Mouse (Mus musculus) midbrain, embryonic 15.5 days (tissue): ENCODE measurements around the gene Ppp1r21. TPM values are rescaled to one million over a fixed set of nuclear protein-coding genes. Genes with fewer than 3 reads are reported as not detected.

Experiments
- ATAC-seq: fragments of 200-750 bp; cut with Nextera tagmentation; replicated peaks from 2 replicates; pipeline ENCODE4 v1.8.0; 2017; ENCODE audit warnings: moderate TSS enrichment
- H3K27ac ChIP-seq: fragments of 300-500 bp; sonication (generic); 2 replicates; pipeline ENCODE4 v1.5.1; 2015; ENCODE audit warnings: mild to moderate bottlenecking, inconsistent platforms
- H3K27me3 ChIP-seq: fragments of 300-500 bp; sonication (generic); replicated peaks from 2 replicates; pipeline ENCODE4 v1.6.1; 2015; ENCODE audit warnings: inconsistent platforms
- H3K36me3 ChIP-seq: fragments of 300-500 bp; sonication (generic); replicated peaks from 2 replicates; pipeline ENCODE4 v1.6.1; 2015; ENCODE audit warnings: inconsistent platforms
- H3K4me1 ChIP-seq: fragments of 300-500 bp; sonication (generic); 2 replicates; pipeline ENCODE4 v1.6.1; 2015; ENCODE audit warnings: inconsistent platforms
- H3K4me2 ChIP-seq: fragments of 300-500 bp; sonication (generic); 2 replicates; pipeline ENCODE4 v1.6.1; 2015; ENCODE audit warnings: inconsistent platforms, mild to moderate bottlenecking, moderate library complexity
- H3K4me3 ChIP-seq: fragments of 300-500 bp; sonication (generic); 2 replicates; pipeline ENCODE4 v1.5.1; 2015; ENCODE audit warnings: mild to moderate bottlenecking, inconsistent platforms
- H3K9ac ChIP-seq: fragments of 300-500 bp; sonication (generic); 2 replicates; pipeline ENCODE4 v1.6.1; 2015; ENCODE audit warnings: mild to moderate bottlenecking, inconsistent platforms
- H3K9me3 ChIP-seq: fragments of 300-500 bp; sonication (generic); 2 replicates; pipeline ENCODE4 v1.6.1; 2016; ENCODE audit warnings: inconsistent platforms
- WGBS: fragments of 180-500 bp; shearing (Covaris S2); methylation state at CpG from one replicate; pipeline ENCODE4 v1.1.7; 2015; ENCODE audit warnings: mixed read lengths; 5-methylcytosine and 5-hydroxymethylcytosine counted together
- polyA plus RNA-seq: library from polyadenylated mRNA; unstranded; fragments of >200 nt; fragmentation: Nextera tagmentation; extraction: Ambion mirVana; gene quantifications from 2 replicates; pipeline ENCODE4 v1.2.1, GENCODE M21; 2015

Gene Ppp1r21
- polyA plus RNA-seq, 1 experiment from 2014 or later = 38.5 TPM

- H3K27me3 ChIP-seq = no peaks in the 10 kb centered on the region
- 81% methylated on average over 13 of the region's 13 CpGs for WGBS
- H3K4me1 ChIP-seq = 0 out of 2 replicates have a peak, but pooled peaks cover 2% of the 10 kb centered on the region
- H3K9ac ChIP-seq = no peak overlapping the region
- H3K27ac ChIP-seq = no peak overlapping the region
- H3K4me3 ChIP-seq = no peak overlapping the region
- H3K9me3 ChIP-seq = no peaks in the 10 kb centered on the region
- no peak for ATAC-seq
- H3K4me2 ChIP-seq = no peak overlapping the region
- peaks cover 10% of the 10 kb centered on the region for H3K36me3 ChIP-seq
Measured at GRCm38 (mm10) chr17:88556176-88556575, 26.3 kb downstream of the Ppp1r21 start.

- no peak for ATAC-seq
- peaks cover 14% of the 10 kb centered on the region for H3K36me3 ChIP-seq
- WGBS = 84% methylated on average over 4 of the region's 4 CpGs
Measured at GRCm38 (mm10) chr17:88556688-88557087, 26.8 kb downstream of the Ppp1r21 start.

GRCm38 (mm10) chr17:88558168-88558842 is 28.4 kb downstream of the Ppp1r21 start:
- H3K36me3 ChIP-seq = peaks cover 11% of the 10 kb centered on the region
- no peaks in the 10 kb centered on the region for H3K27me3 ChIP-seq
- H3K4me1 ChIP-seq = 0 out of 2 replicates have a peak, but pooled peaks cover 2% of the 10 kb centered on the region
- WGBS = 29% methylated on average over 13 of the region's 13 CpGs
- no peak overlapping the region for H3K4me2 ChIP-seq
- H3K9ac ChIP-seq = no peak overlapping the region
- peak; percentile 72 for ATAC-seq
- H3K4me3 ChIP-seq = no peak overlapping the region
- no peaks in the 10 kb centered on the region for H3K9me3 ChIP-seq
- 0 out of 2 replicates have a peak overlapping the region, but pooled peaks have one; percentile 40 for H3K27ac ChIP-seq

More at GRCm38 (mm10) chr17:88556688-88557087, 26.8 kb downstream of the Ppp1r21 start:
- Histone ChIP-seq H3K4me2 (no peak overlapping the region), H3K9me3 (no peaks in the 10 kb centered on the region), H3K27me3 (no peaks in the 10 kb centered on the region), H3K4me1 (0 out of 2 replicates have a peak, but pooled peaks cover 2% of the 10 kb centered on the region), H3K27ac (no peak overlapping the region), H3K4me3 (no peak overlapping the region), H3K9ac (no peak overlapping the region)

- peaks cover 14% of the 10 kb centered on the region for H3K36me3 ChIP-seq
- H3K4me1 ChIP-seq = no peaks in the 10 kb centered on the region
- H3K4me2 ChIP-seq = no peak overlapping the region
- no peak overlapping the region for H3K9ac ChIP-seq
- no peaks in the 10 kb centered on the region for H3K9me3 ChIP-seq
- WGBS = 83% methylated on average over 3 of the region's 3 CpGs
- no peak overlapping the region for H3K27ac ChIP-seq
- no peaks in the 10 kb centered on the region for H3K27me3 ChIP-seq
- H3K4me3 ChIP-seq = no peak overlapping the region
- ATAC-seq = no peak
Measured at GRCm38 (mm10) chr17:88563611-88564010, 33.7 kb downstream of the Ppp1r21 start.

GRCm38 (mm10) chr17:88569807-88570540 is 40.1 kb downstream of the Ppp1r21 start:
- Histone ChIP-seq H3K4me1 (no peaks in the 10 kb centered on the region), H3K27ac (no peak overlapping the region), H3K4me2 (no peak overlapping the region), H3K9ac (no peak overlapping the region), H3K9me3 (no peaks in the 10 kb centered on the region), H3K4me3 (no peak overlapping the region), H3K27me3 (no peaks in the 10 kb centered on the region), H3K36me3 (peaks cover 16% of the 10 kb centered on the region)
- 68% methylated on average over 10 of the region's 10 CpGs for WGBS
- no peak for ATAC-seq

GRCm38 (mm10) chr17:88570784-88571183 is 40.9 kb downstream of the Ppp1r21 start:
- Histone ChIP-seq H3K36me3 (peaks cover 16% of the 10 kb centered on the region), H3K27me3 (no peaks in the 10 kb centered on the region), H3K9me3 (no peaks in the 10 kb centered on the region), H3K9ac (no peak overlapping the region), H3K27ac (no peak overlapping the region), H3K4me3 (no peak overlapping the region), H3K4me1 (no peaks in the 10 kb centered on the region), H3K4me2 (no peak overlapping the region)
- no peak for ATAC-seq
- 91% methylated on average over 11 of the region's 11 CpGs for WGBS

- H3K4me2 ChIP-seq = no peak overlapping the region
- H3K4me1 ChIP-seq = 0 out of 2 replicates have a peak, but pooled peaks cover 3% of the 10 kb centered on the region
- no peak overlapping the region for H3K27ac ChIP-seq
- peaks cover 22% of the 10 kb centered on the region for H3K36me3 ChIP-seq
- ATAC-seq = no peak
- no peak overlapping the region for H3K9ac ChIP-seq
- H3K4me3 ChIP-seq = no peak overlapping the region
- 86% methylated on average over 5 of the region's 5 CpGs for WGBS
- no peaks in the 10 kb centered on the region for H3K27me3 ChIP-seq
- H3K9me3 ChIP-seq = no peaks in the 10 kb centered on the region
Measured at GRCm38 (mm10) chr17:88574811-88575210, 44.9 kb downstream of the Ppp1r21 start.

GRCm38 (mm10) chr17:88578522-88579242 is 48.8 kb downstream of the Ppp1r21 start:
- peak overlapping the region; percentile 60 for H3K27ac ChIP-seq
- 70% methylated on average over 20 of the region's 20 CpGs for WGBS
- ATAC-seq = peak; percentile 79
- no peaks in the 10 kb centered on the region for H3K9me3 ChIP-seq
- H3K9ac ChIP-seq = no peak overlapping the region
- H3K4me2 ChIP-seq = no peak overlapping the region
- H3K4me3 ChIP-seq = no peak overlapping the region
- H3K4me1 ChIP-seq = 0 out of 2 replicates have a peak, but pooled peaks cover 3% of the 10 kb centered on the region
- peaks cover 28% of the 10 kb centered on the region for H3K36me3 ChIP-seq
- H3K27me3 ChIP-seq = no peaks in the 10 kb centered on the region

- Histone ChIP-seq H3K4me2 (no peak overlapping the region), H3K36me3 (peaks cover 41% of the 10 kb centered on the region), H3K4me1 (0 out of 2 replicates have a peak, but pooled peaks cover 3% of the 10 kb centered on the region), H3K4me3 (no peak overlapping the region), H3K9me3 (no peaks in the 10 kb centered on the region), H3K9ac (no peak overlapping the region), H3K27me3 (no peaks in the 10 kb centered on the region), H3K27ac (no peak overlapping the region)
- no peak for ATAC-seq
- 94% methylated on average over 6 of the region's 6 CpGs for WGBS
Measured at GRCm38 (mm10) chr17:88580556-88580955, 50.6 kb downstream of the Ppp1r21 start.

GRCm38 (mm10) chr17:88581511-88582021 is 51.6 kb downstream of the Ppp1r21 start:
- H3K36me3 ChIP-seq = peaks cover 45% of the 10 kb centered on the region
- no peak overlapping the region for H3K4me2 ChIP-seq
- no peaks in the 10 kb centered on the region for H3K27me3 ChIP-seq
- no peak overlapping the region for H3K27ac ChIP-seq
- no peak overlapping the region for H3K9ac ChIP-seq
- no peak overlapping the region for H3K4me3 ChIP-seq
- WGBS = 82% methylated on average over 6 of the region's 6 CpGs
- no peak for ATAC-seq
- 0 out of 2 replicates have a peak, but pooled peaks cover 3% of the 10 kb centered on the region for H3K4me1 ChIP-seq
- H3K9me3 ChIP-seq = no peaks in the 10 kb centered on the region

GRCm38 (mm10) chr17:88582999-88583398 is 53.1 kb downstream of the Ppp1r21 start:
- Histone ChIP-seq H3K4me2 (no peak overlapping the region), H3K9me3 (no peaks in the 10 kb centered on the region), H3K4me1 (0 out of 2 replicates have a peak, but pooled peaks cover 3% of the 10 kb centered on the region), H3K36me3 (peaks cover 44% of the 10 kb centered on the region), H3K27ac (no peak overlapping the region), H3K27me3 (no peaks in the 10 kb centered on the region), H3K9ac (no peak overlapping the region), H3K4me3 (no peak overlapping the region)
- 89% methylated on average over 11 of the region's 11 CpGs for WGBS
- no peak for ATAC-seq

GRCm38 (mm10) chr17:88583411-88583810 is 53.5 kb downstream of the Ppp1r21 start:
- no peak overlapping the region for H3K9ac ChIP-seq
- 87% methylated on average over 8 of the region's 8 CpGs for WGBS
- H3K9me3 ChIP-seq = no peaks in the 10 kb centered on the region
- no peak for ATAC-seq
- H3K4me2 ChIP-seq = no peak overlapping the region
- H3K36me3 ChIP-seq = peaks cover 42% of the 10 kb centered on the region
- no peak overlapping the region for H3K27ac ChIP-seq
- 0 out of 2 replicates have a peak, but pooled peaks cover 3% of the 10 kb centered on the region for H3K4me1 ChIP-seq
- H3K27me3 ChIP-seq = no peaks in the 10 kb centered on the region
- H3K4me3 ChIP-seq = no peak overlapping the region
